Mouse (Mus musculus) cerebellum, adult 11-12 months (tissue): ENCODE results near the gene Vgll4.

Experiments
- DNase-seq: peaks from one replicate; pipeline ENCODE4 v3.0.0; 2022

Vgll4 gene

GRCm38 (mm10) chr6:114969213-114970120 lies at the start of gene Vgll4:
TSS of gene Vgll4 (minus strand) at chr6:114969994.
- peak; percentile 72 for DNase-seq

- DNase-seq: no peak
Observed at GRCm38 (mm10) chr6:115015461-115015860, 45.7 kb upstream of the Vgll4 start.

DNA sequence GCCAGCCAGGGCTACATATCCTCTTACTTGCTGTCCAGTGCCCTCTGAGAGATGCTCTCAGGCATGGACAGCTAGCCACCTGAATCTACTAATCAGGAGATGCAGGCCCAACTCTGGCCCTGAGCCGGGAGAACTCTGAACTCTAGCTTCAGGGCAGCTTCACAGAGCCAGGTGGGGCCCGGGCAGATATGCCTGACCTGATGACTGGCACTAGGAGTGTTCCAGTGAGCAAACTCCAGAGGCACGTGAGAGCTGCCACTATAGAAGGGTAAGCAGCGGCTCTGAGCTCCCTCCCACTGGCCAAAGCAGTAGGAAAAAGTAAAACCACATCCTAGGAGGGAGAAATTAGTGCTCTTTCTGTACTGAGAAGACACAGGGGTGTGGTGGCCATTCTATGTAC lies 43.8 kb upstream of the Vgll4 start:
- no peak for DNase-seq

DNA sequence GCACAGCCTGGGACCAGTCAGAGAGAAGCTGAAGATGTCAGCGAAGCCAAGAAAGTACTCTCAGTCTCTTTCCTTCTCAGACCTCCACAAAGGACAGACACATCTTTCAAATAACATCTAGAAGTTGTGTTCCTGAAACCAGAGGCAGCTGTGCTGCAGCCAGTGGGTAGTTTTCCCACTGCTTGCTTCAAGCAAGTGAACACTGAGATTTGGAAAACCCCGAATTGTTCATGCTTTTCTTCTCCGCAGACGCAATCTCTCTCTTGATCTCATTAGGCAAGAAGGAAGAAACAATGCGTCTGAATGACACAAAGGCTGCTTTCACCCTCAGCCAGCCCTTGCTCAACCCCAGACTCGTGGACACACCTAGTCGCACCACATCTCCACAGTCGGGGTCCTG lies 42.0 kb upstream of the Vgll4 start:
- no peak for DNase-seq

GRCm38 (mm10) chr6:115010815-115011214 lies 41.0 kb upstream of the Vgll4 start:
- DNase-seq: no peak

DNA sequence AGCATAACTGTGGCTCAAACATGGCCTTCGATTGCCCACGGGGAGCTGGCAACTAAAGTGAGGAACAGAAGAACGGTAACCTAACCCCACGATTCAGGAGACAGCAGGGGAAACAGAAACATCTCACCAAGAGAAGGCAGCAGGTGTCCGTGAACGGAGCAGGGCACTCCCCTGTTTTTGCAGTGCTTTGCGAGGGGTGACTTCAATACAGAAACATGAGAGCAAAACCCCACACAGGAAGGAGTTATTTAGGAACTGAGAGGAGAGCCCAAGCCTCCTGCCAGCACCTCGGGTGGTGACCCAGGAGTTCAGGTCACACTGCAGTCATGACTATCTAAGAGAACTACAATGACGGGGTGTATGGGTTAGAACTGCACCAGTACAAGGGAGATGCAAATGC lies 40.5 kb upstream of the Vgll4 start:
- DNase-seq: no peak

DNA sequence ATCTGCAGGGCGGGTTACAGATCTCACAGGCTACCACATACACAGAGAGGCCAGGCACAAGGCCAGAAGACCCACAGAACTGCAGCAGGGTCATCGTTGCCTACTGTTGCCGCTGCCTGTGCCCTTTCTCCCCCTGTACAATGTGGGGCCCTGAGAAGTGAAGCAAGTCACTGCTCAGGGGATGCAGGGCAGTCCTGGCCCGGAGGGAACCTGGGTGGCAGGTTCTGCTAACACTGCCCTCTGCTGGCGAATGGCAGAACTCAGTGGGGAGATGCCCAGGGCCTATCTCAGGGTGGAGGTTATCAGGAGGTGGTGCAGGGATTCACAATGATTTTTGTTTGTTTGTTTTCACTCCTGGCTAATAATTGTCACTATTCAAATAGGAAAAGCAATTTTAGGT lies 37.9 kb upstream of the Vgll4 start:
- peak; percentile 71 for DNase-seq

GRCm38 (mm10) chr6:115006948-115007347 lies 37.2 kb upstream of the Vgll4 start:
- DNase-seq: no peak

DNA sequence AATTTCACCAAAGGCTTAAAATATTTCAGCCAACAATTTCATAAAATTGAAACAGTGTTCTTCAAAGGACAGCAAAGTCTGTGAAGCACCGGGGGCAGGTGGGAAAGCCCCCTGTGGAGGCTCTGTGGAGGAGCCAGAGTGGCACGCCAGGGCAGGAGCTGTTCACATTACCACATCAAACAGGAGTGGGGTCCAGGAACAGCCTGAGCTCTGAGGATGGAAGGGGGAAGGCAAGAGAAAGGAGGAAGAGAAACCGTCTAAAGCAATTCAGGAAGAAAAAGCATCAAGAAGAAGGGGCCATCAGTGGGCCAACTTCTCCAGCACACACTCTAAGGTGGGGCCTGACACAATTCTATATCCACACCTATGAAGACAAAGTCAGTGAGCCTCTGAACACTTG lies 36.3 kb upstream of the Vgll4 start:
- peak; percentile 23 for DNase-seq

GRCm38 (mm10) chr6:115005351-115005890 lies 35.6 kb upstream of the Vgll4 start:
- peak; percentile 87 for DNase-seq

- DNase-seq: peak; percentile 79
Observed at GRCm38 (mm10) chr6:115004636-115005035, 34.8 kb upstream of the Vgll4 start.

GRCm38 (mm10) chr6:114998374-114999031 lies 28.7 kb upstream of the Vgll4 start:
- no peak for DNase-seq

DNA sequence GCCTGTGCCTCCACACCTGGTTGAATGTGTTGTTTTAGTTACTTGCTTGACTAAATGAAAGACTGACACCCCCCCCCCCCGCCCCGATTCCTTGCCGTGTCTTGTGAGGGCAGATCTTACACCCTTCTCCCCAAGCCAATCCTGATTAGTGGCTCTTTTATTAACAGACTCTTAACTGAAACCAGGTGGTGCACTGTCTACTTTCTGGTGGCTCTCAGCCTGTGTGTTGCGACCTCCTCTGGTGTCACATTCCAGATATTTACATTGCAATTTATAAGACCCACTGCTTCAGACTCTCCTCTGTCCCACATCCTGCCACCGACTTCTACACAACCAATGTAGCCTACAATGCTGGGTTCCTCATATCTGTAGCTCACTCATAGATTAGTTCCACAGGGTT lies 27.7 kb upstream of the Vgll4 start:
- no peak for DNase-seq

GRCm38 (mm10) chr6:114996910-114997309 lies 27.1 kb upstream of the Vgll4 start:
- no peak for DNase-seq

DNA sequence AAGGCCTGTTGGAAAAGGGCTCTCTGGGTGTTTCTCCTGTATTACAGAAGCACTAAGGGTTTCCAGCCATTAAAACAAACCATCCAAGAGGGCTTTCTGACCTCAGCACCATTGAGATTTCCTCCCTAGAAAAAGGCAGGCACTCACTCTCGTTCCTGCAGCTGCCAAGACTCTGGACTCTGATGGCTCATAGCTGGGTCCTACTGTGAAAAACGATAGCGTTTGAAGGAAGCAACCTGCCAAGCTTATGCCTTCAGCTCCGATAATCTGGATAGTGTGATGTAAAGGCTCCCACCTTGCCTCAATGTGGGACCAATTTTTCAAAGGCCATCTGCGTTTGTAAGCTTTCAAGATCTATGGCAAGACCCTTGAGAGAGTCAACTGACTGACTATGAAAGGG lies 24.3 kb upstream of the Vgll4 start:
- no peak for DNase-seq

DNA sequence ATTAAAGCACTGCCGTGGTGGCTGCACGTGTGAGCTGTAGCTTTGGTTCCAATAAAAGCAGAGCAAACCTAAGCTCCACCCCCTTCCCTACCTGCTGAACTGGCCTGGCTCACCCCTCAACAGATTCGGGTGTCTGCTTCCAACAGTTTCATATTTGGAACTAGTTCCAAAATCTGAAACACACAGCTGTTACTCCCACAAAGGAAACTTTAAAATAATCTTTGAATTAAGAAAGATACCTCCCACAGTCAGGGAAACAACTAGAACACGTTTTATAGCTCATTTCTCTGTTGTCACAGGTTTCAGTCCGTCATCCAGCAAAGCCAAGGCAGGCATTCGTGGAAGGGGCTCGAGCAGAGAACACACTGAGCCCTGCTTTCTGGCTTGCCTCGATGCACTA lies 23.9 kb upstream of the Vgll4 start:
- DNase-seq: no peak

DNA sequence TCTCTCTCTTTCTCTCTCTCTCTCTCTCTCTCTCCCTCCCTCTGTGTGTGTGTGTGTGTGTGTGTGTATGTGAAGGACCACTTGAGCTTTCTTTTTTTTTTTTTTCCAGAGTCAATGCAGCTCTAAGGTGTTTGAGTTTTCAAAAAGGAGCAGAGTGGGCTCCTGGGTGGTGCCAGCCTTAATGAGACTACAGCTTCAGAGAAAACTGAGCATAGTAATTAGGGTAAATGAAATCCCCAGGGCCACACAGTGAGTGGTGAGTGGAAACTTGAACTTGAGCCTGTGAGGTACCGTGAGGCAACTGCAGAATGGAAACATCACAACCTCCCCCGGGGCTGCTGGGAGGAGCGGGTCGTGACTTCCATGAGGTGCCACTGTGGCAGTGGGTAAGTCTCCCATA lies 22.1 kb upstream of the Vgll4 start:
- DNase-seq: no peak

GRCm38 (mm10) chr6:114988619-114988980 lies 18.8 kb upstream of the Vgll4 start:
- no peak for DNase-seq

GRCm38 (mm10) chr6:114987966-114988618 lies 18.3 kb upstream of the Vgll4 start:
- no peak for DNase-seq

GRCm38 (mm10) chr6:114982671-114983070 lies 12.9 kb upstream of the Vgll4 start:
- no peak for DNase-seq

- no peak for DNase-seq
Observed at GRCm38 (mm10) chr6:114979715-114980114, 9.9 kb upstream of the Vgll4 start.

- no peak for DNase-seq
Observed at GRCm38 (mm10) chr6:114976915-114977419, 7.2 kb upstream of the Vgll4 start.

GRCm38 (mm10) chr6:114974331-114974730 lies 4.5 kb upstream of the Vgll4 start:
- DNase-seq: no peak
